8 mouse cellular contexts compared by ENCODE assay signal in the genomic region with DNA sequence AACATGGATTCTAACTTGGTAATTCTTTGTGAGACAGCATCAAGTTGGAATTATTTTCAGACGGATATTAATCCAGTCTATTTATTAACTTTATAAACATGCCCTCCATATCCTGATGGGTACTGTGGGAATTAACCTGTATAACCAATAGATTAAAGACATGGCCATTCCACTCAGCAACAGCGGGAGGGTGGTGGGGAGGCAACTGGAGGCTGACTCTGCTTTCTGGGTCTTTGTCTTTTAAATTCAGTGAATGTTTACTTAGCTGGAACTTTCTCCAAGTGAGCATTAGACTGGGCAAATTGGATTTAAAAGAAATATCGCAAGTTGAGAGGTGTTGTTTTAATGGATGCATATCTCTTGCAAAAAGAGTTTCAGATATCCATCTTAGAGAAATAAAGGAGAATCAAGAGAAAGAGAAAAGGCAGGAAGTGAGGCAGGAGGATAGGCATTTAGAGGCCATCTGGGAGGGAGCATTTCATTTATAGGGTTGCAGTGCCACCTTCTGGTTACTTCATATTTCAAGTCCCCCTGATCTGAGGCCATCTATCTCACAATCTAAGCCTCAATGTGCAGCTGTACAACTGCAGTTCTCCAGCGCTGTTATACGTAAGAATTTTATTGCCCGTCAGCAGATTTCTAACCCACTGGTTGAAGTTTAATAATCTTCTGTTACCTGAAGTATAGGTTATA.
DNase-seq lines count a peak whose midpoint lies in the region; ATAC-seq and TF ChIP-seq lines count a peak whose summit lies in the region.
"Had no signal": no experiment of that assay in that cellular context is flagged by ENCODE, and none has a peak within 500 bp of the region (broad histone marks: within the 10 kb centered on the region; RNA-seq: fewer than 3 reads in every experiment).

No protein-coding gene starts in this region.

- peak; percentile 31 for TF ChIP-seq CTCF in E14TG2a.4 (conservative IDR thresholded peaks at IDR 0.05; ENCODE audit: low read length)
- TF ChIP-seq CTCF in lung, postnatal 0 days (IDR thresholded peaks at IDR 0.05): peak; percentile 75

- H3K4me3 ChIP-seq in E14TG2a.4 (replicated peaks; ENCODE audit: low read length): no peak overlapping the region
- H3K4me3 ChIP-seq in lung, postnatal 0 days (ENCODE audit: low read depth, low read length): no peak overlapping the region
- H3K4me3 ChIP-seq: heart, embryonic 15.5 days had no signal

- peak; percentile 24 for DNase-seq in WW6 (ENCODE audit: low read depth, low spot score)
- peak; percentile 83 for DNase-seq in embryo, embryonic 9.5 days (ENCODE audit: extremely low spot score)
- DNase-seq in heart, postnatal 36 days: peak; percentile 27 to 31
- DNase-seq in kidney, postnatal 36 days: peak; percentile 47 to 62
- DNase-seq in lung, postnatal 0 days (ENCODE audit: low spot score): peak; percentile 86
- peak; percentile 35 for DNase-seq in right cerebral cortex, postnatal 4 days

- TF ChIP-seq EP300 in lung, postnatal 0 days (IDR thresholded peaks at IDR 0.05): no peak

- ATAC-seq in lung, postnatal 0 days: peak; percentile 77; the same call in 1 of the 2 replicates

- intact Hi-C loops in heart, postnatal 36 days (cut with DNase I): loop anchor here (1.0 to 10.0 kb wide), 5 partner anchors 128 to 1546 kb away; a partner anchor contains a TSS

- H3K27me3 ChIP-seq in E14TG2a.4 (ENCODE audit: insufficient read depth, low read length): no peaks in the 10 kb centered on the region
- H3K27me3 ChIP-seq in lung, postnatal 0 days (replicated peaks; ENCODE audit: insufficient read depth, low read length): no peaks in the 10 kb centered on the region
- H3K27me3 ChIP-seq: heart, embryonic 15.5 days had no signal

- H3K36me3 ChIP-seq in E14TG2a.4 (ENCODE audit: insufficient read depth, low read length): no peaks in the 10 kb centered on the region
- no peaks in the 10 kb centered on the region for H3K36me3 ChIP-seq in lung, postnatal 0 days (ENCODE audit: insufficient read depth, low read length)
- H3K36me3 ChIP-seq: heart, embryonic 15.5 days had no signal

- WGBS in lung, postnatal 0 days: 15% methylated on average over 6 of the region's 6 CpGs

- peaks cover 27% of the 10 kb centered on the region for H3K4me1 ChIP-seq in E14TG2a.4 (replicated peaks; ENCODE audit: low read depth, low read length)
- no peaks in the 10 kb centered on the region for H3K4me1 ChIP-seq in lung, postnatal 0 days (ENCODE audit: insufficient read depth, low read depth, low read length)
- H3K4me1 ChIP-seq: heart, embryonic 15.5 days had no signal

- H3K4me2 ChIP-seq in lung, postnatal 0 days (replicated peaks; ENCODE audit: low read depth, low read length): no peak overlapping the region
- H3K4me2 ChIP-seq: heart, embryonic 15.5 days had no signal

- no peak overlapping the region for H3K27ac ChIP-seq in lung, postnatal 0 days (ENCODE audit: low read length)
- H3K27ac ChIP-seq: heart, embryonic 15.5 days had no signal

- H3K9me3 ChIP-seq in E14TG2a.4 (ENCODE audit: low read length): no peaks in the 10 kb centered on the region
- H3K9me3 ChIP-seq in lung, postnatal 0 days (ENCODE audit: low read length): no peaks in the 10 kb centered on the region
- H3K9me3 ChIP-seq: heart, embryonic 15.5 days had no signal

- H3K9ac ChIP-seq in lung, postnatal 0 days (replicated peaks; ENCODE audit: low read depth): no peak overlapping the region
- H3K9ac ChIP-seq: heart, embryonic 15.5 days had no signal

Comparison
In these comparisons a context has a peak if more than half of its experiments do, and no peak if none do; other contexts are left out.
1. DNase-seq: peak in every context shown above with its lines; median percentile 86 in lung, postnatal 0 days; 83 in embryo, embryonic 9.5 days; 54 in kidney, postnatal 36 days; 35 in right cerebral cortex, postnatal 4 days; 29 in heart, postnatal 36 days; 24 in WW6.